In genomic region chr7:36934792-36935555, GRCm38 (mm10) we compare ENCODE assay signal across 11 mouse cellular contexts.
DNase-seq lines count a peak whose midpoint lies in the region; ATAC-seq and TF ChIP-seq lines count a peak whose summit lies in the region.
"Had no signal": no experiment of that assay in that cellular context is flagged by ENCODE, and none has a peak within 500 bp of the region (broad histone marks: within the 10 kb centered on the region; RNA-seq: fewer than 3 reads in every experiment).

No protein-coding gene starts in this region.

- no peak for TF ChIP-seq POLR2A in lung, adult 2 months (IDR thresholded peaks at IDR 0.05; ENCODE audit: borderline replicate concordance, extremely low read depth, low read depth, low read length)

- H3K9me3 ChIP-seq in stomach, postnatal 0 days (ENCODE audit: control insufficient read depth, low read length) = no peaks in the 10 kb centered on the region
- H3K9me3 ChIP-seq: heart, embryonic 13.5 days had no signal

- no peak overlapping the region for H3K27ac ChIP-seq in stomach, postnatal 0 days (replicated peaks)
- H3K27ac ChIP-seq: heart, embryonic 13.5 days had no signal

- no peak for TF ChIP-seq CTCF in lung, adult 2 months (IDR thresholded peaks at IDR 0.05; ENCODE audit: insufficient read depth, low read length)
- TF ChIP-seq CTCF in stomach, postnatal 0 days (IDR thresholded peaks at IDR 0.05; ENCODE audit: low read depth) = no peak

- intact Hi-C loops in left cerebral cortex, postnatal 36 days (cut with DNase I) = no loop called here

- H3K4me2 ChIP-seq in stomach, postnatal 0 days (replicated peaks; ENCODE audit: low read depth) = peak overlapping the region; percentile 35; the same call in 1 of the 2 replicates
- H3K4me2 ChIP-seq: heart, embryonic 13.5 days had no signal

- DNase-seq in lung, postnatal 10 days = peak; percentile 15
- DNase-seq in lung, adult 2 months = no peak
- peak; percentile 15 to 39 for DNase-seq in frontal cortex, postnatal 25 days (ENCODE audit: low spot score in 2 of 2)
- peak; percentile 59 to 68 for DNase-seq in left cerebral cortex, postnatal 36 days (ENCODE audit: low spot score in 2 of 2)
- no peak for DNase-seq in stomach, postnatal 0 days (ENCODE audit: low spot score)
- DNase-seq in spleen, postnatal 10 days (ENCODE audit: low spot score in 2 of 2) = no peak
- no peak for DNase-seq in urinary bladder, postnatal 25 days (ENCODE audit: low spot score)
- DNase-seq: kidney, adult 8-10 months; liver, postnatal 0 days; thymus, adult 18-20 months had no signal

- no peaks in the 10 kb centered on the region for H3K36me3 ChIP-seq in stomach, postnatal 0 days (ENCODE audit: control insufficient read depth, insufficient read depth, low read length)
- H3K36me3 ChIP-seq: heart, embryonic 13.5 days had no signal

- no peak for TF ChIP-seq EP300 in stomach, postnatal 0 days (optimal IDR thresholded peaks at IDR 0.05)

- no peaks in the 10 kb centered on the region for H3K4me1 ChIP-seq in lung, adult 2 months (ENCODE audit: control insufficient read depth, insufficient read depth, low read length)
- H3K4me1 ChIP-seq in stomach, postnatal 0 days (replicated peaks; ENCODE audit: control insufficient read depth, insufficient read depth) = no peaks in the 10 kb centered on the region
- H3K4me1 ChIP-seq: heart, embryonic 13.5 days had no signal

- no peak overlapping the region for H3K4me3 ChIP-seq in lung, adult 2 months (replicated peaks; ENCODE audit: extremely low read depth, low read depth, low read length)
- no peak overlapping the region for H3K4me3 ChIP-seq in stomach, postnatal 0 days (ENCODE audit: low read depth, low read length)
- H3K4me3 ChIP-seq: heart, embryonic 13.5 days had no signal

- WGBS in lung, adult 2 months = 61% methylated on average over 21 of the region's 21 CpGs
- WGBS in stomach, postnatal 0 days = 46% methylated on average over 21 of the region's 21 CpGs

- no peak overlapping the region for H3K9ac ChIP-seq in stomach, postnatal 0 days (ENCODE audit: low read length)
- H3K9ac ChIP-seq: heart, embryonic 13.5 days; liver, postnatal 0 days had no signal

- H3K27me3 ChIP-seq in stomach, postnatal 0 days (ENCODE audit: control insufficient read depth, insufficient read depth, low read length) = no peaks in the 10 kb centered on the region
- H3K27me3 ChIP-seq: heart, embryonic 13.5 days had no signal

- peak; percentile 26; the same call in 1 of the 2 replicates for ATAC-seq in stomach, postnatal 0 days (ENCODE audit: low FRiP score, low TSS enrichment)
- ATAC-seq: liver, postnatal 0 days had no signal

Comparison
In these comparisons a context has a peak if more than half of its experiments do, and no peak if none do; other contexts are left out.
1. DNase-seq: peak in lung, postnatal 10 days (single experiment), frontal cortex, postnatal 25 days (2 of 2) and left cerebral cortex, postnatal 36 days (2 of 2); none in lung, adult 2 months (single experiment), stomach, postnatal 0 days (single experiment), spleen, postnatal 10 days (0 of 2) and urinary bladder, postnatal 25 days (single experiment).